Mouse (Mus musculus): ENCODE data around the gene Sdr16c6.

- TF ChIP-seq POLR2A (IDR thresholded peaks at IDR 0.05; ENCODE audit: borderline replicate concordance, extremely low read depth, insufficient read depth, insufficient read length, poor library complexity, severe bottlenecking) (no peak), CTCF (IDR thresholded peaks at IDR 0.05; ENCODE audit: borderline replicate concordance, extremely low read depth, insufficient read depth, insufficient read length) (no peak)
Observed at GRCm38 (mm10) chr4:4077372-4077771, at the start of gene Sdr16c6.
